Mouse (Mus musculus) lung, adult 2 months (tissue): ENCODE results near the gene Pick1.

Experiments used
- CTCF ChIP-seq: fragments of 200-500 bp; IDR thresholded peaks from 2 replicates; pipeline ENCODE4 v1.5.1; 2011; ENCODE audit warnings: mild to moderate bottlenecking, low read length, control low read depth; ENCODE audit not compliant: insufficient read depth
- POLR2A ChIP-seq: fragments of 200-500 bp; IDR thresholded peaks from 2 replicates; pipeline ENCODE4 v1.6.1; 2011; ENCODE audit warnings: low read depth, mild to moderate bottlenecking, control low read depth, low read length, borderline replicate concordance; ENCODE audit errors: extremely low read depth

- TF ChIP-seq CTCF (no peak), POLR2A (no peak)
Measured at GRCm38 (mm10) chr15:79242574-79243233, 13.7 kb downstream of the Pick1 start.
